In genomic region chr19:33069761-33070160, GRCm38 (mm10) we compare ENCODE assay signal across 22 mouse cellular contexts.
DNase-seq lines count a peak whose midpoint lies in the region; ATAC-seq lines count a peak whose summit lies in the region.
"Had no signal": no experiment of that assay in that cellular context is flagged by ENCODE, and none has a peak within 500 bp of the region (broad histone marks: within the 10 kb centered on the region; RNA-seq: fewer than 3 reads in every experiment).

No protein-coding gene starts in this region.

- WGBS in intestine, embryonic 14.5 days, result 44% methylated on average over 6 of the region's 6 CpGs
- 52% methylated on average over 6 of the region's 6 CpGs for WGBS in intestine, embryonic 16.5 days
- WGBS in lung, embryonic 16.5 days, result 38% methylated on average over 6 of the region's 6 CpGs
- WGBS in embryonic facial prominence, embryonic 14.5 days, result 26% methylated on average over 6 of the region's 6 CpGs

- no peaks in the 10 kb centered on the region for H3K36me3 ChIP-seq in intestine, embryonic 14.5 days (ENCODE audit: control insufficient read depth, insufficient read depth, low read length)
- H3K36me3 ChIP-seq in intestine, embryonic 16.5 days (ENCODE audit: control insufficient read depth, insufficient read depth, low read length), result no peaks in the 10 kb centered on the region
- H3K36me3 ChIP-seq in lung, embryonic 16.5 days (ENCODE audit: control insufficient read depth, insufficient read depth, low read length), result no peaks in the 10 kb centered on the region
- H3K36me3 ChIP-seq in embryonic facial prominence, embryonic 14.5 days (ENCODE audit: control insufficient read depth, insufficient read depth, low read length), result no peaks in the 10 kb centered on the region
- H3K36me3 ChIP-seq: forebrain, embryonic 12.5 days; G1E; hindbrain, embryonic 12.5 days; intestine, embryonic 15.5 days had no signal

- no peak overlapping the region for H3K9ac ChIP-seq in intestine, embryonic 14.5 days (ENCODE audit: low read length)
- no peak overlapping the region for H3K9ac ChIP-seq in intestine, embryonic 16.5 days (ENCODE audit: low read depth, low read length)
- no peak overlapping the region for H3K9ac ChIP-seq in lung, embryonic 16.5 days (ENCODE audit: low read length)
- H3K9ac ChIP-seq in embryonic facial prominence, embryonic 14.5 days (ENCODE audit: low read depth, low read length), result no peak overlapping the region
- H3K9ac ChIP-seq: forebrain, embryonic 12.5 days; hindbrain, embryonic 12.5 days; intestine, embryonic 15.5 days had no signal

- peak; percentile 49 for DNase-seq in intestine, embryonic 14.5 days (ENCODE audit: low spot score)
- no peak for DNase-seq in lung, adult 18-20 months
- peak; percentile 54 to 57 for DNase-seq in B cell, adult 2 months
- peak; percentile 52 for DNase-seq in embryonic facial prominence, embryonic 14.5 days (ENCODE audit: low spot score)
- DNase-seq in spleen, adult 18-20 months, result no peak
- no peak for DNase-seq in frontal cortex, adult 2 months (ENCODE audit: extremely low spot score in 1 of 2, low spot score in 1 of 2)
- DNase-seq: adrenal gland, postnatal 10 days; cerebellum, adult 11 months; cerebellum, adult 8-10 months; cerebellum, postnatal 14 days; gastrocnemius, postnatal 14 days; heart, postnatal 10 days; heart, postnatal 4 days had no signal

- no peaks in the 10 kb centered on the region for H3K9me3 ChIP-seq in intestine, embryonic 14.5 days (ENCODE audit: control insufficient read depth, low read length)
- no peaks in the 10 kb centered on the region for H3K9me3 ChIP-seq in intestine, embryonic 16.5 days (ENCODE audit: control insufficient read depth, low read length)
- no peaks in the 10 kb centered on the region for H3K9me3 ChIP-seq in lung, embryonic 16.5 days (ENCODE audit: control insufficient read depth, low read length)
- no peaks in the 10 kb centered on the region for H3K9me3 ChIP-seq in embryonic facial prominence, embryonic 14.5 days (ENCODE audit: control insufficient read depth, low read length)
- H3K9me3 ChIP-seq: forebrain, embryonic 12.5 days; G1E; hindbrain, embryonic 12.5 days; intestine, embryonic 15.5 days had no signal

- H3K27ac ChIP-seq in intestine, embryonic 14.5 days (ENCODE audit: low read depth), result no peak overlapping the region
- H3K27ac ChIP-seq in intestine, embryonic 16.5 days (ENCODE audit: low read length), result no peak overlapping the region
- no peak overlapping the region for H3K27ac ChIP-seq in lung, embryonic 16.5 days (ENCODE audit: low read length)
- no peak overlapping the region for H3K27ac ChIP-seq in embryonic facial prominence, embryonic 14.5 days (replicated peaks; ENCODE audit: low read depth, low read length)
- H3K27ac ChIP-seq: forebrain, embryonic 12.5 days; hindbrain, embryonic 12.5 days; hindbrain, postnatal 0 days; intestine, embryonic 15.5 days had no signal

- no peak overlapping the region for H3K4me2 ChIP-seq in intestine, embryonic 14.5 days (ENCODE audit: low read length)
- H3K4me2 ChIP-seq in intestine, embryonic 16.5 days (ENCODE audit: low read depth, low read length), result no peak overlapping the region
- H3K4me2 ChIP-seq in lung, embryonic 16.5 days (ENCODE audit: low read depth, low read length), result no peak overlapping the region
- peak overlapping the region; percentile 6; the same call in 1 of the 2 replicates for H3K4me2 ChIP-seq in embryonic facial prominence, embryonic 14.5 days (ENCODE audit: low read depth, low read length)
- H3K4me2 ChIP-seq: forebrain, embryonic 12.5 days; hindbrain, embryonic 12.5 days; intestine, embryonic 15.5 days had no signal

- peaks cover 11% of the 10 kb centered on the region; the same call in 1 of the 2 replicates for H3K4me1 ChIP-seq in intestine, embryonic 14.5 days (replicated peaks; ENCODE audit: control insufficient read depth, insufficient read depth, low read length)
- peaks cover 6% of the 10 kb centered on the region; the same call in 1 of the 2 replicates for H3K4me1 ChIP-seq in intestine, embryonic 16.5 days (ENCODE audit: control insufficient read depth, insufficient read depth, low read length)
- peaks cover 7% of the 10 kb centered on the region; the same call in 1 of the 2 replicates for H3K4me1 ChIP-seq in lung, embryonic 16.5 days (replicated peaks; ENCODE audit: control insufficient read depth, insufficient read depth, low read length)
- H3K4me1 ChIP-seq in embryonic facial prominence, embryonic 14.5 days (ENCODE audit: control insufficient read depth, insufficient read depth, low read length), result peaks cover 32% of the 10 kb centered on the region
- H3K4me1 ChIP-seq: hindbrain, embryonic 12.5 days had no signal

- no peaks in the 10 kb centered on the region for H3K27me3 ChIP-seq in intestine, embryonic 14.5 days (replicated peaks; ENCODE audit: control insufficient read depth, insufficient read depth, low read length)
- H3K27me3 ChIP-seq in intestine, embryonic 16.5 days (replicated peaks; ENCODE audit: control insufficient read depth, insufficient read depth, low read length), result no peaks in the 10 kb centered on the region
- H3K27me3 ChIP-seq in lung, embryonic 16.5 days (ENCODE audit: control insufficient read depth, insufficient read depth, low read depth, low read length), result no peaks in the 10 kb centered on the region
- no peaks in the 10 kb centered on the region for H3K27me3 ChIP-seq in embryonic facial prominence, embryonic 14.5 days (replicated peaks; ENCODE audit: control insufficient read depth, insufficient read depth, low read length)
- H3K27me3 ChIP-seq: forebrain, embryonic 12.5 days; hindbrain, embryonic 12.5 days; intestine, embryonic 15.5 days had no signal

- H3K4me3 ChIP-seq in intestine, embryonic 14.5 days (ENCODE audit: low read depth, low read length), result no peak overlapping the region
- no peak overlapping the region for H3K4me3 ChIP-seq in intestine, embryonic 16.5 days (ENCODE audit: low read length)
- no peak overlapping the region for H3K4me3 ChIP-seq in lung, embryonic 16.5 days (ENCODE audit: low read length)
- no peak overlapping the region for H3K4me3 ChIP-seq in embryonic facial prominence, embryonic 14.5 days (ENCODE audit: low read depth, low read length)
- H3K4me3 ChIP-seq: forebrain, embryonic 12.5 days; hindbrain, embryonic 12.5 days; intestine, embryonic 15.5 days had no signal

- no peak for ATAC-seq in intestine, embryonic 14.5 days (replicated peaks; ENCODE audit: low FRiP score, low TSS enrichment, low read depth)
- ATAC-seq in intestine, embryonic 16.5 days, result no peak
- 0 out of 2 replicates have a peak, but pooled peaks have one; percentile 30 for ATAC-seq in lung, embryonic 16.5 days (ENCODE audit: low read depth)
- ATAC-seq in embryonic facial prominence, embryonic 14.5 days (ENCODE audit: low read depth), result no peak
- ATAC-seq: CD4-positive, CD25-positive, alpha-beta regulatory T cell, adult 4 months; forebrain, embryonic 16.5 days; hindbrain, postnatal 0 days; intestine, embryonic 15.5 days had no signal

Comparison
In these comparisons a context has a peak if more than half of its experiments do, and no peak if none do; other contexts are left out.
1. DNase-seq: peak in intestine, embryonic 14.5 days (single experiment), B cell, adult 2 months (2 of 2) and embryonic facial prominence, embryonic 14.5 days (single experiment); none in lung, adult 18-20 months (0 of 2), spleen, adult 18-20 months (0 of 2) and frontal cortex, adult 2 months (0 of 2).